Mouse (Mus musculus): ENCODE data around the gene Shoc2.

Gene Shoc2

GRCm38 (mm10) chr19:54039441-54039840 is 95.3 kb downstream of the Shoc2 start:
- DNase-seq (ENCODE audit: low spot score in 2 of 2): no peak

GRCm38 (mm10) chr19:54040356-54041028 is 96.4 kb downstream of the Shoc2 start:
- no peak for DNase-seq (ENCODE audit: low spot score in 2 of 2)

DNA sequence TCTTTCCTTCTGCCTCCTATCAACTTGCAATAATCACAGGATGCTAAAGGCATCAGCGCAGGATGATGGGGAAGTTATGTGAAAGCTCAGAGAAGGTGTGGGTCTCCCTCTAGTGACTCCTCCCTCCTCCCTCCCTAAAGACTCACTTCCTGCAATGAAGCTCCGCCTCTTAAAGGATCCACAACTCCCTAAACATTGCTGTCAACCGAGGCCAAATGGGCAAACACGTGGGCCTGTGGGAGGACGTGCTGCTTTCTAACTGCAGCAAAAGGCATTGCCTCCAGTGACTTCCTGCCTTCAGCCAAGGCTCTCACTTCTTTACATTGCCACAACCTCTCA is 96.9 kb downstream of the Shoc2 start:
- no peak for DNase-seq (ENCODE audit: low spot score in 2 of 2)

GRCm38 (mm10) chr19:54043851-54044250 is 99.7 kb downstream of the Shoc2 start, which contains the start of gene Adra2a:
Gene Adra2a (plus strand): TSS chr19:54044151.
- no peak for DNase-seq (ENCODE audit: low spot score in 2 of 2)

- peak; percentile 79 to 84 for DNase-seq (ENCODE audit: low spot score in 2 of 2)
Observed at GRCm38 (mm10) chr19:54044507-54045371, 100.6 kb downstream of the Shoc2 start.

DNA sequence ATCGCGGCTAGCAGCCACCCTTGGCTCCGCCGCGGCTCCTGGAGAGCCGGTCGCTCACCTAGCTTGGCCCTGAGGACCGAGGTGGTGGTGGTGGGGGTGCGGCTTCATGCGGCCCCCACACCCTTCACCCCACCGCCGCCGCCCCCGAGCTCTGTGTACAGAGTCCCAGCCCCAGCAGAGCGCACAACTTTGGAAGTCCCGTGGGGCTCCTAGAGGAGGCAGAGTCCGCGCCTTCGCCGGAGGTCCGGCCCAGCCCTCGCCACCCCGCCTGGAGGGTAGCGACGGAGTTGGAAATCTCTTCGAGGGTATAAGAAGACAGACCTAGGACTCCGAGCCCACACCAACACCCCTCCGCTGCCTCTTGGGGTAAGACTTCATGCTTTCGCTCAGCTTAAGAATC is 101.3 kb downstream of the Shoc2 start:
- DNase-seq (ENCODE audit: low spot score in 2 of 2): no peak

- DNase-seq (ENCODE audit: low spot score in 2 of 2): peak; percentile 24 to 38
Observed at GRCm38 (mm10) chr19:54045931-54046683, 102.0 kb downstream of the Shoc2 start.

GRCm38 (mm10) chr19:54046684-54047070 is 102.6 kb downstream of the Shoc2 start:
- no peak for DNase-seq (ENCODE audit: low spot score in 2 of 2)

DNA sequence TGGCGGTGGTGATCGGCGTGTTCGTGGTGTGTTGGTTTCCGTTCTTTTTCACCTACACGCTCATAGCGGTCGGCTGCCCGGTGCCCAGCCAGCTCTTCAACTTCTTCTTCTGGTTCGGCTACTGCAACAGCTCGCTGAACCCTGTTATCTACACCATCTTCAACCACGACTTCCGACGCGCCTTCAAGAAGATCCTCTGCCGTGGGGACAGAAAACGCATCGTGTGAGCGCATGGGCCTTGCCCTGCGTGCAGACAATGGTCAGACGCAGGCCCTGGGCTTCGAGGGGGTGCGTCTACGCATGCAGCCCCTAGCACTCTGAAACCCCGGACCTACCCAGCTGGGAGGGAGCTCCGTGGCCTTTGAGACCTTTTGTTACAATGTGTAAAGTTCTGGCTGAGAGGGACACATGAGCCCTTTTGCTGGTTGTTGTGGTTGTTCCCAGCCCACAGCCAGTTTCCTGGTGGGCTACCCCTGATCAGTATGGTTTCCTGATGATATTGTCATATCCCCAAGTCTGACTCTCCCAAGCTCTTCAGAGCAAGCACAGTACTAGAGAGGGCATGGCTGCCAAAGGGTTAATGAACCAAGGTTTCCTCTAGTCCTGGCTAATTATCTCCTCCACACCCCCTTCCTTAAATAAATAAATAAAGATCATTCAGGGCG is 103.4 kb downstream of the Shoc2 start:
- DNase-seq (ENCODE audit: low spot score in 2 of 2): peak in 1 of 2 experiments; percentile 8

DNA sequence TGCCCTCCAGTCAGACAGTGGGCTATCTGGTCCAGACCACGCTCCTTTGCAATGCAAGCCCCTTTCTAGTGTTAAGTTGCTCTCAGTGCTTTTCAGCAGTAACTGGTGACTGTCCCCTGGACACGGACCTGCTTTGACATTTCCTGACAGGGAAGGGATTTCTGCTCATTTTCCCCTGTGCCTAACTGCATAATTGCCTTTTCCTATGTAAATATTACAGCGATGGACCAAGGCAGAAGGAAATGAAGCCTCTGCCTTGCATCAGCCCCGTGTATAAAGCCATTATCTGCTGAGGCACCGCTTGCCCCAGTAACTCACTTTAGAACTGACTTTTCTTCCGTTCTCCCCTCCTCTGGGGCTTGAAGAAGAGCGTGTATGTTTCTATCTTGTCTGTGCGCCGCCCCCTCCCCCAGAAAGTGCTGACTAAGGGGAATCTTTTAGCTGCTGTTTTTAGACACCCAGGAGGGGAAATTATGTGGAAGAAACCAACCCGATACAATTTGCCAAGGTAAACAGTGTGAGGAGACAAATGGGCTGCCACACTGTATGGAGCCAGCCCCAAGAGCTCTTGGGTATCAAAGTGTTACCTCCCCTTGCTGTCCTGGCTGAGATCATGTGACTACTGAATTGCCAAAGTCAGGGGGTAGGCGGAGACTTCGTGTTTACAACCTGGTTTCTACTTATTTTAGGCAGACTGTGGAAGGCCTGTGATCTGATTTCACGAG is 104.2 kb downstream of the Shoc2 start:
- no peak for DNase-seq (ENCODE audit: low spot score in 2 of 2)

DNA sequence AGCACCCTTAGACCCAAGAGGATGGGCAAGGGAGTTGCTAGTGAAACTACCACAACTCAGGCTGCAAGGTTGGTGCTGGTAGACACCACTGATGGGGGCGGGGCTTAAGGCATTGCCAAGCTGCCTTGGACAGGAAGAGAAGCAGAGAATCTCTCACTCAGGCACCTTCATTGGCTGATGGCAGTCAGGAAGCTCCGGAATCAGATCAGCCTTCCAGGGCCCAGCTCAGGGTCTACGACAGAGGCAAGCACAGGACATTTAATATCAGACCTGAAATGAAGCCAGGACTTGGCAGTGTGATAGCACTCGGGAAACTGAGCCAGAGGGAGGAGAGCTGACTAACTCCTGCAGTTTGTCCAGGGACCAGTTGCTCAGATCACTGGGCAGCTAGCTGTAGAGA is 107.5 kb downstream of the Shoc2 start:
- no peak for DNase-seq (ENCODE audit: low spot score in 2 of 2)

- no peak for DNase-seq (ENCODE audit: low spot score in 2 of 2)
Observed at GRCm38 (mm10) chr19:54055845-54056244, 111.7 kb downstream of the Shoc2 start.

DNA sequence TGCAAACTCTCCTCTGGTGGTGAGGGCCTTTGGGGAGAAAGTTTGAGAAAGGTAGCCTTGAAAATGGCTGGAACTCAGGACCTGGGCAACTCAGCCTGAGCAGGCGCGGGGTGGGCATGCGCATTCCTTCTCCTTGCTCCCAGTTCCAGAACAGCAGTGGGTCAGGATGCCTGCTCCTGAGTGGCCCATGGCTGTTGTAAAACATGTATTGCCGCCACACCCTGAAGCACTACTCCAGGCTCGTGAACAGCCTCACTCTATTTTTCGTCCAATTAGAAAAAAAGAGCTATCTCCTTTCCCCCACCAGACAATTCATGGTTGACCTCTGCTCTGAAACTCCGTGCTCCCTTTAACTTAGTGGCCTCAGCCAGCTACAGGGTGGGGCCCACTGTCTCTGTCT is 124.3 kb downstream of the Shoc2 start:
- DNase-seq (ENCODE audit: low spot score in 2 of 2): no peak

DNA sequence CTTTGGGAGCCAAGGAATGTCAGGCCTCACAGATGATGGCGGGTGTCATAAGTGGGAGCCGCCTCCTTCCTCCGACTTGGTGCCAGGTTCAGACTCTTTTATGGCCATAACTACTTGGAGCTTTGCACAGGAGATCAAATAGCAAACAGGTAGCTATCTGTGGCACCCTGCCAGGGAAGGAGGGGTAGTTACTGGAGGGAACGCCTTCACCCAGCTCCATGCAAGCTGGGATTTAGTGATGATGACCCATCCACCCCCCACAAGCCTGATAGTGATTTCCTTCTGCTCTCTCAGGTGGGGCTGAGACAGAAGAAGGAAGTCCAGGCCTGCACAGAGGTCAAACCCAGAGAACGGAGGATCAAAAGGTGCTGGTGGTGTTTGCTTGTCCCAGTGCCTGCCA is 126.4 kb downstream of the Shoc2 start:
- no peak for DNase-seq (ENCODE audit: low spot score in 2 of 2)

DNA sequence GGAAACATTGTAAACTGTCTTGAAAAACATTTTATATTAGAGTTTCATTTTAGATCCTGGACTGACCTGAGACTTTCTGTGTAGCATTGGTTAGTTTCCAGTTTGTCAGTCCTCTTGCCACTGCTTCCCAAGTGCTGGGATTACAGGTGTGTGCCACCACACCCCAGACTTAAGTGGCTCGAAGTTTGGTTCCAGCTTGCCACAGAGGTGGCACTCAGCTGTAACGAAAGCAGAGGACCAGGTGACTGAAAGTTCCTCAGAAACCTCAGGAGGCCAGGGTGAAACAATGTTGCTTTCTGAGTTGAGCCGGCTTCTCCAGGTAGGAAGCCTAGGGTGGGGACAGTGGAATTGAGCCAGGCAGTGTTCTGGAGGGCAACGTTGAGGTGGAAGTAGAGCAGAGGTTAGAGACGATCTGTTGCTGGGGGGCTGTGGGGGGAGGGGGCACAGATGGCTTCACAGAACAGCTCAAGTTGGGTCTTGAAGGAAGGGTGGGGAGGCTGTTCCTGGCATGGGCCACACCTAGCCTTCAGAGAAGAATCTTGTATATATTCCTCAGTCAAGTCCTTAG is 128.2 kb downstream of the Shoc2 start:
- DNase-seq (ENCODE audit: low spot score in 2 of 2): no peak

DNA sequence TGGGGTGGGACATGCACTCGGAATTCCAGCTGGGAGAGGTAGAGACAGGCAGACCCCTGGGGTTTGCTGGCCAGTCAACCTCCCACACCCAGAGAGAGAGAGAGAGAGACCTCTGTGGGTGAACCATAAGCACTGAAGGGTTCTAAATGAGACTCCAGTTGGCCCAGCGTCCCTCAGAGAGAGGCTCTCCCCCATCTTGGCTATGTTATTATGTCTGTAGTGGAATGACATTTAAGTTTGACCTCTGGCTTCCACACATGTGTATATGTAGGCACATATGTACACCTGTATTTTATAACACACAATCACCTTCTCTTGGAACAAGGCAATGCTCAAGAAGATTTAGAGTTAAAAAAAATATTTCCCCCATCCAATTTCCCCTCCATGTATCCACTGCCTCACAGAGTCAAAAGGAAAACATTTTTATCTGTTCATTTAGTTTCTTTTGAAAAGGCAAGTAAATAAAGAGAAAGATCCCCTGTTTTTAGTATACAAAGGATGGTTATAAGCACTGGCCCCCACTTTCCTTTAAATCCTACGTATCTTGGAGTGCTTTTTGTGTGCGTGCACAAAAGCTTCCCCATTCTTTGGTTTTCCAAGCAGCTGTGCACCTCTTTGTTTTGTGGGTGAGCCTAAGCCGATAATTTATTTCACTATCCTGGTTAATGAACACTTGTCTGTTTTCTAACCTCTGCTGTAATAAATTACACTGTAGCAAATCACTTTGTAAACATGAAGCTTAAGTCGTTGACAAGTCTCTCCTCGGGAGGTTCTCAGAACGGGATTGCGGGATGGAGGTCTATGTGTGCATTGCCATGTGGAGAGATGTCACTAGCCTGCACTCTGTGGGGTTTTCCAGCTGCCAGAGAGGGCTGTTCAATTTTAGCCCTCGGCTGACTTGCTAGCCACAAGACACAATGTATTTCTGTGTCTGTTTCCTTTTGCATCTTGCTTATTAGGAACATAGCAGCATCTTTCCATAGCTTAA is 132.6 kb downstream of the Shoc2 start:
- no peak for DNase-seq (ENCODE audit: low spot score in 2 of 2)

DNA sequence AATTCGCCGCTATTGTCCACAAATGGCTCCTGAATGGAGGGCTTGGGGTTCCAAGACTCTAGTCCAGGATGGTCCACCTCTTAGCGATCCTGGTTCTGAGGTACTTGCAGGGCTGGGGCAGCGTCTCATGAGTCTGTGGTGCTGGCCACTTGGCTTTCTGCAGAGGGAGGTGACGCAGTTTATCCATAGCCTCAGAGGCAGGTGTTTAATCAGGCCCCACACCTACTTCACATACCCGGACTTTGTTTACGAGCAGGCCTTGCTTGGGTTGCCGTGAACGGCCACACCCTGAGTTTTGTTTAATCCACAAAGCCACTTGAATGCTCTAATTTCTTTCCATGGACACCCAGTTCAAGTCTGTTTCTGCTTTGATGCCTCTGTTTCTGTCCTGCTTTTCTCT is 137.2 kb downstream of the Shoc2 start:
- DNase-seq (ENCODE audit: low spot score in 2 of 2): no peak

- DNase-seq (ENCODE audit: low spot score in 2 of 2): no peak
Observed at GRCm38 (mm10) chr19:54081716-54082165, 137.6 kb downstream of the Shoc2 start.
